Mouse (Mus musculus) heart, adult 2 months (tissue): ENCODE results near the gene Nyap1.

ENCODE experiments used
- CTCF ChIP-seq: fragments of 200-600 bp; IDR thresholded peaks from 2 replicates; pipeline ENCODE4 v1.8.1; 2022; ENCODE audit warnings: antibody characterized with exemption, mild to moderate bottlenecking, moderate library complexity
- POLR2A ChIP-seq: fragments of 200-500 bp; IDR thresholded peaks from 2 replicates; pipeline ENCODE4 v1.6.1; 2011; ENCODE audit warnings: mild to moderate bottlenecking, low read depth, low read length, control low read depth; ENCODE audit not compliant: insufficient read depth

DNA sequence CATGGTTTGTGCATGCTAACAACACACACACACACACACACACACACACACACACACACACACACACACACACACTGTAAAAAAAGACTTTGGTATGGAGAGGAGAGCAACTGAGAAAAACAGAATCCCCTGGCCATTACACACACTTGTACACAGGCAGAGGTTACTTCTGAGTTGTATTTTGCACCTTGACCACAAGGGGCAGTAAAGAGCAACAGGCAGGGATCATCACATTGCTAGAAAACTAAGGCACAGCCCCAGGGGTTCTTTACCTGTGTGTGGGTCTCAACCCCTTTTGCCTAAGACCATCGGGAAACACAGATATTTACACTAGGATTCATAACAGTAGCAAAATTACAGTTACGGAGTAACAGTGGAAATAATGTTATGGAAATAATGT, 29.3 kb upstream of the Nyap1 start:
- TF ChIP-seq CTCF (peak; percentile 78), POLR2A (no peak)
